Mouse (Mus musculus) ES-Bruce4 (cell line): ENCODE results near the gene Dus1l.

Experiments used
- CTCF ChIP-seq: IDR thresholded peaks from one replicate; pipeline ENCODE4 v1.8.1; 2011; ENCODE audit warnings: low read depth, low read length
- POLR2A ChIP-seq: IDR thresholded peaks from one replicate; pipeline ENCODE4 v1.8.1; 2011; ENCODE audit warnings: low read length; ENCODE audit not compliant: insufficient read depth

DNA sequence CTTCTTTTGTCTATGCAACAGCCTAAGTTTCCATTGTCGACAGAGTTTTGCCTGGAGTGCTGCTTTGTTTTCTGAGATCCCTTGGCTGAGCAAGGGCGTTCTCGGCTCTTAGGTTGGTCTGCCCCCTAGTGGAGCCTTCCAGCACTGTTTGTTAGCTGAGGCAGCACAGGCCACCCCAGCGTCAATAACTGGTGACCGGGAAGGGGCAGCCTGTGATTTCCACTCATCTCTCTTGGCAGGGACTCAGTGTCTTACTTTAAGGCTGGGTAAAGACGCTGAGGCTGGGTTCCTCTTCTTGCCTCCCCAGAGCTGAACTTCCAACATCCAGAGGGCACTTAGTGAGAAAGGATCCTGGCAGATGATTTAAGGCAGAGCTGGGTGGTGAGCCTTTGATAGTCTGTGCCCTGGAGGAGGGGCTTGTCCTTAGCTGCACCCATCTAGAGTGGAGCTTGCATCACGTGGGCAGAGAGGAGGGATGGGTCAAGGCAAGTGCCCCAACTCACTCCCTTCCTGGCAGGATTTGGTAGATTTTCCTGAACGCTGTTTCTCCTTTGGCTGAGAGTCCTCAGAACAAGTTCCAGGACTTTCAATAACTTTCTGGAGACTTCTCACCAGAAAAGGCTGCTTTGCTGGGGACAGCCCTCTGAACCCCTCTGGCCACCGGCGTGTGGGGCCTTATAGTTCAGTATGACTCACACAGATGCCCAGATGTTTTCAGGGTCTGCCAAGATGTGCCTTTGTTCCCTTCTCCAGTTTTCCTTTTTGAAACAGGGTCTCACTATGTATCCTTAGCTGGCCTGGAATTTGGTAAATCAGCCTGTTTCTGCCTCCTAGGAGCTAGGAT lies 4.1 kb upstream of the Dus1l start:
- TF ChIP-seq CTCF (peak; percentile 86), POLR2A (no peak)
